Mouse (Mus musculus): ENCODE data around the gene Olfr288. TPM values are rescaled to one million over a fixed set of nuclear protein-coding genes. Genes with fewer than 3 reads are reported as not detected.

The Olfr288 gene
- polyA plus RNA-seq, 1 experiment from 2014 or later = not detected

- WGBS = under 1% methylated on average over 36 of the region's 36 CpGs
- Histone ChIP-seq H3K4me3 (peak overlapping the region; percentile 93), H3K4me2 (replicated peaks) (peak overlapping the region; percentile 82), H3K4me1 (peaks cover 4% of the 10 kb centered on the region), H3K36me3 (peaks cover 23% of the 10 kb centered on the region; the same call in 1 of the 2 replicates), H3K27me3 (no peaks in the 10 kb centered on the region), H3K27ac (peak overlapping the region; percentile 84; the same call in 1 of the 2 replicates), H3K9ac (peak overlapping the region; percentile 88), H3K9me3 (no peaks in the 10 kb centered on the region)
- ATAC-seq (ENCODE audit: insufficient number of reproducible peaks, insufficient read depth, low FRiP score, low TSS enrichment) = 0 out of 2 replicates have a peak, but pooled peaks have one; percentile 11
These were observed 50.4 kb downstream of the Olfr288 start for GRCm38 (mm10) chr15:98144861-98145507.

- H3K4me3 ChIP-seq = no peak overlapping the region
- H3K27me3 ChIP-seq = no peaks in the 10 kb centered on the region
- H3K4me2 ChIP-seq (replicated peaks) = no peak overlapping the region
- peaks cover 42% of the 10 kb centered on the region for H3K36me3 ChIP-seq
- no peaks in the 10 kb centered on the region for H3K9me3 ChIP-seq
- ATAC-seq (ENCODE audit: insufficient number of reproducible peaks, insufficient read depth, low FRiP score, low TSS enrichment) = no peak
- 87% methylated on average over 10 of the region's 10 CpGs for WGBS
- no peak overlapping the region for H3K9ac ChIP-seq
- no peak overlapping the region for H3K27ac ChIP-seq
- peaks cover 4% of the 10 kb centered on the region for H3K4me1 ChIP-seq
These were observed 52.8 kb downstream of the Olfr288 start for GRCm38 (mm10) chr15:98142515-98142914.

- Histone ChIP-seq H3K27me3 (no peaks in the 10 kb centered on the region), H3K4me2 (replicated peaks) (no peak overlapping the region)
- ATAC-seq (ENCODE audit: insufficient number of reproducible peaks, insufficient read depth, low FRiP score, low TSS enrichment) = no peak
These were observed 54.5 kb downstream of the Olfr288 start for GRCm38 (mm10) chr15:98140809-98141208.

GRCm38 (mm10) chr15:98139763-98140162, 55.6 kb downstream of the Olfr288 start:
- Histone ChIP-seq H3K4me3 (no peak overlapping the region), H3K4me1 (peaks cover 2% of the 10 kb centered on the region), H3K27ac (no peak overlapping the region), H3K27me3 (no peaks in the 10 kb centered on the region), H3K9me3 (no peaks in the 10 kb centered on the region), H3K36me3 (peaks cover 70% of the 10 kb centered on the region), H3K9ac (no peak overlapping the region), H3K4me2 (replicated peaks) (no peak overlapping the region)
- WGBS = 82% methylated on average over 7 of the region's 7 CpGs
- no peak for ATAC-seq (ENCODE audit: insufficient number of reproducible peaks, insufficient read depth, low FRiP score, low TSS enrichment)

More at GRCm38 (mm10) chr15:98140809-98141208, 54.5 kb downstream of the Olfr288 start:
- Histone ChIP-seq H3K9me3 (no peaks in the 10 kb centered on the region), H3K4me3 (no peak overlapping the region), H3K36me3 (peaks cover 59% of the 10 kb centered on the region), H3K9ac (no peak overlapping the region), H3K27ac (no peak overlapping the region), H3K4me1 (peaks cover 4% of the 10 kb centered on the region)
- WGBS = 82% methylated on average over 5 of the region's 5 CpGs

GRCm38 (mm10) chr15:98136871-98137270, 58.5 kb downstream of the Olfr288 start:
- 92% methylated on average over 9 of the region's 9 CpGs for WGBS
- no peak for ATAC-seq (ENCODE audit: insufficient number of reproducible peaks, insufficient read depth, low FRiP score, low TSS enrichment)

More at GRCm38 (mm10) chr15:98136871-98137270, 58.5 kb downstream of the Olfr288 start:
- no peaks in the 10 kb centered on the region for H3K9me3 ChIP-seq
- peaks cover 89% of the 10 kb centered on the region for H3K36me3 ChIP-seq
- H3K9ac ChIP-seq = no peak overlapping the region
- H3K4me3 ChIP-seq = no peak overlapping the region
- H3K27me3 ChIP-seq = no peaks in the 10 kb centered on the region
- no peak overlapping the region for H3K4me2 ChIP-seq (replicated peaks)
- no peaks in the 10 kb centered on the region for H3K4me1 ChIP-seq
- H3K27ac ChIP-seq = no peak overlapping the region

Other genes starting within 250 kb of the Olfr288 start
- gene Tmem106c, start 231.3 kb downstream of the Olfr288 start, polyA plus RNA-seq (2016; fragmentation: Nextera tagmentation; extraction: Ambion mirVana) = 35.9 and 37.6 TPM in 2 replicates
- gene Col2a1, start 190.8 kb downstream of the Olfr288 start, polyA plus RNA-seq (2016; fragmentation: Nextera tagmentation; extraction: Ambion mirVana) = 377 and 433 TPM in 2 replicates
- 49.6 and 50.5 TPM in 2 replicates for gene Pfkm, start 103.0 kb downstream of the Olfr288 start, polyA plus RNA-seq (2016; fragmentation: Nextera tagmentation; extraction: Ambion mirVana)
- gene Senp1, start 101.8 kb downstream of the Olfr288 start, polyA plus RNA-seq (2016; fragmentation: Nextera tagmentation; extraction: Ambion mirVana) = 41.8 and 45.6 TPM in 2 replicates
- gene Asb8, start 29.9 kb downstream of the Olfr288 start, polyA plus RNA-seq (2016; fragmentation: Nextera tagmentation; extraction: Ambion mirVana) = 46.4 and 47.2 TPM in 2 replicates
- gene Ccdc184, start 28.4 kb downstream of the Olfr288 start, polyA plus RNA-seq (2016; fragmentation: Nextera tagmentation; extraction: Ambion mirVana) = 2.0 and 2.4 TPM in 2 replicates
- not detected in 2 replicates for gene Gm44579, start 25.4 kb upstream of the Olfr288 start, polyA plus RNA-seq (2016; fragmentation: Nextera tagmentation; extraction: Ambion mirVana)
- gene Olfr287, start 25.5 kb upstream of the Olfr288 start, polyA plus RNA-seq (2016; fragmentation: Nextera tagmentation; extraction: Ambion mirVana) = not detected in 2 replicates
- not detected in 2 replicates for gene Olfr286, start 38.9 kb upstream of the Olfr288 start, polyA plus RNA-seq (2016; fragmentation: Nextera tagmentation; extraction: Ambion mirVana)
- gene H1fnt, start 61.8 kb upstream of the Olfr288 start, polyA plus RNA-seq (2016; fragmentation: Nextera tagmentation; extraction: Ambion mirVana) = not detected in 2 replicates
- gene Zfp641, start 100.6 kb upstream of the Olfr288 start, polyA plus RNA-seq (2016; fragmentation: Nextera tagmentation; extraction: Ambion mirVana) = 1.0 and 1.2 TPM in 2 replicates
- gene Olfr285, start 121.8 kb upstream of the Olfr288 start, polyA plus RNA-seq (2016; fragmentation: Nextera tagmentation; extraction: Ambion mirVana) = not detected in 2 replicates
- not detected in 2 replicates for gene Olfr284, start 145.4 kb upstream of the Olfr288 start, polyA plus RNA-seq (2016; fragmentation: Nextera tagmentation; extraction: Ambion mirVana)
- 0.10 TPM in 1 of 2 replicates, not detected in the other for gene Olfr283, start 185.4 kb upstream of the Olfr288 start, polyA plus RNA-seq (2016; fragmentation: Nextera tagmentation; extraction: Ambion mirVana)
- gene Olfr282, start 235.7 kb upstream of the Olfr288 start, polyA plus RNA-seq (2016; fragmentation: Nextera tagmentation; extraction: Ambion mirVana) = not detected in 2 replicates

All from embryonic facial prominence, embryonic 12.5 days (tissue).